Mouse (Mus musculus): Measurements from ENCODE around the gene Ror1.

DNA sequence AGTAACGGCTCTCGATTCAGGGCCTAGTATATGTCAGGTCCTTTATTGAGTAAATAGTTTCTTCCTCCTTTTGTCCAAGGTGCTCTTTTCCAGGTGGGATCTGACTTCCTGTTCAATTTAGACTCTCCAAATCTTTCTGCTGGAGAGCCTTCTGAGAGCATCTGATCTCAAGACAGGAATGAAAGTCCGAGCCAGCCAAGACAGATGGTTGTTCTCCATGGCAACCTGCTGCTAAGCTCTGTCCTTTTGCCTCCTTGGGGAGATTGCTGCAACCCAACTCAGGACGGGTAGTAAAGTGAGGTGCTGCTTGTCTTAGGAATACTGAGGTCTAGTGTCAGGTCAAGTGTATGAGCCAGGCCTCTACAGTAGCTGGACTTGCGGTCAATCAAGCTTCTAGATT is 25.0 kb downstream of the Ror1 start:
- TF ChIP-seq CTCF (IDR thresholded peaks at IDR 0.05; ENCODE audit: insufficient read depth, low read length) (no peak), POLR2A (IDR thresholded peaks at IDR 0.05; ENCODE audit: borderline replicate concordance, extremely low read depth, low read depth, low read length) (no peak)

All from lung, adult 2 months (tissue).